ENCODE assay signal across 8 mouse cellular contexts in genomic region chr2:25534178-25534865, GRCm38 (mm10). TPM values are rescaled to one million over a fixed set of nuclear protein-coding genes. Genes with fewer than 3 reads are reported as not detected.
DNase-seq lines count a peak whose midpoint lies in the region; ATAC-seq and TF ChIP-seq lines count a peak whose summit lies in the region.
"Had no signal": no experiment of that assay in that cellular context is flagged by ENCODE, and none has a peak within 500 bp of the region (broad histone marks: within the 10 kb centered on the region; RNA-seq: fewer than 3 reads in every experiment).

No protein-coding gene starts in this region.

- H3K9me3 ChIP-seq in kidney, postnatal 0 days (replicated peaks; ENCODE audit: low read length), result no peaks in the 10 kb centered on the region
- H3K9me3 ChIP-seq in hindbrain, embryonic 14.5 days (ENCODE audit: control insufficient read depth, low read length), result no peaks in the 10 kb centered on the region
- H3K9me3 ChIP-seq: limb, embryonic 15.5 days had no signal

- 82% methylated on average over 3 of the region's 3 CpGs for WGBS in kidney, postnatal 0 days
- WGBS in hindbrain, embryonic 14.5 days, result 94% methylated on average over 3 of the region's 3 CpGs

- H3K27ac ChIP-seq in kidney, postnatal 0 days, result 0 out of 2 replicates have a peak overlapping the region, but pooled peaks have one; percentile 13
- H3K27ac ChIP-seq in hindbrain, embryonic 14.5 days, result no peak overlapping the region
- H3K27ac ChIP-seq: limb, embryonic 15.5 days had no signal

- 0 out of 2 replicates have a peak, but pooled peaks have one; percentile 48 for ATAC-seq in erythroblast, adult 5-6 weeks (replicated peaks; ENCODE audit: low FRiP score, poor library complexity, severe bottlenecking)
- no peak for ATAC-seq in kidney, postnatal 0 days (replicated peaks; ENCODE audit: low FRiP score, low read depth)
- no peak for ATAC-seq in hindbrain, embryonic 14.5 days (ENCODE audit: low FRiP score)

- H3K4me1 ChIP-seq in kidney, postnatal 0 days (replicated peaks; ENCODE audit: insufficient read depth, low read length), result no peaks in the 10 kb centered on the region
- no peaks in the 10 kb centered on the region for H3K4me1 ChIP-seq in hindbrain, embryonic 14.5 days (replicated peaks; ENCODE audit: control insufficient read depth, insufficient read depth, low read length)

- H3K4me2 ChIP-seq in kidney, postnatal 0 days (ENCODE audit: low read length), result no peak overlapping the region
- no peak overlapping the region for H3K4me2 ChIP-seq in hindbrain, embryonic 14.5 days (replicated peaks)
- H3K4me2 ChIP-seq: limb, embryonic 15.5 days had no signal

- DNase-seq in urinary bladder, postnatal 14 days (ENCODE audit: low spot score), result peak; percentile 51
- DNase-seq in urinary bladder, postnatal 10 days (ENCODE audit: low spot score), result no peak
- peak; percentile 92 for DNase-seq in adrenal gland, postnatal 10 days
- no peak for DNase-seq in kidney, postnatal 0 days (ENCODE audit: low spot score)
- DNase-seq in natural killer cell, adult 2 months (ENCODE audit: low spot score in 2 of 2), result peak; percentile 87
- no peak for DNase-seq in hindbrain, embryonic 14.5 days (ENCODE audit: low spot score)

- no peak overlapping the region for H3K9ac ChIP-seq in kidney, postnatal 0 days (ENCODE audit: low read depth, low read length)
- H3K9ac ChIP-seq in hindbrain, embryonic 14.5 days, result no peak overlapping the region
- H3K9ac ChIP-seq: limb, embryonic 15.5 days had no signal

- TF ChIP-seq CTCF in kidney, postnatal 0 days (IDR thresholded peaks at IDR 0.05; ENCODE audit: low read depth), result no peak

- peaks cover 60% of the 10 kb centered on the region for H3K36me3 ChIP-seq in kidney, postnatal 0 days (ENCODE audit: insufficient read depth, low read length)
- H3K36me3 ChIP-seq in hindbrain, embryonic 14.5 days (replicated peaks; ENCODE audit: control insufficient read depth, insufficient read depth), result peaks cover 50% of the 10 kb centered on the region

- no peaks in the 10 kb centered on the region for H3K27me3 ChIP-seq in kidney, postnatal 0 days (ENCODE audit: insufficient read depth, low read length)
- no peaks in the 10 kb centered on the region for H3K27me3 ChIP-seq in hindbrain, embryonic 14.5 days (ENCODE audit: control insufficient read depth, insufficient read depth, low read length)
- H3K27me3 ChIP-seq: limb, embryonic 15.5 days had no signal

- H3K4me3 ChIP-seq in kidney, postnatal 0 days (replicated peaks; ENCODE audit: low read depth, low read length), result no peak overlapping the region
- H3K4me3 ChIP-seq in hindbrain, embryonic 14.5 days (replicated peaks; ENCODE audit: low read length), result no peak overlapping the region
- H3K4me3 ChIP-seq: limb, embryonic 15.5 days had no signal

RNA-seq across cellular contexts. Expression of gene Traf2, which starts 12.4 kb away (rescaled TPM):
- total RNA-seq in adrenal gland, postnatal 10 days (2021), result 10 to 100 TPM; 18.0 to 22.7 TPM
- total RNA-seq in erythroblast, adult 5-6 weeks (2015; ENCODE audit: low replicate concordance), result 1.7 and 2.3 TPM in 2 replicates
- 4.2 and 4.3 TPM in 2 replicates for total RNA-seq in erythroblast, adult 5-6 weeks (2017; ENCODE audit: low replicate concordance)
- polyA plus RNA-seq in kidney, postnatal 0 days (2015; fragmentation: Nextera tagmentation; extraction: Ambion mirVana), result 24.4 and 28.1 TPM in 2 replicates
- 15.6 and 16.3 TPM in 2 replicates for polyA plus RNA-seq in hindbrain, embryonic 14.5 days (2014; fragmentation: Nextera tagmentation; extraction: Ambion mirVana)

RNA-seq across cellular contexts. Expression of gene Edf1, which starts 23.3 kb away (rescaled TPM):
- 100 to 1,000 TPM; 266 to 285 TPM for total RNA-seq in adrenal gland, postnatal 10 days (2021)
- total RNA-seq in erythroblast, adult 5-6 weeks (2015; ENCODE audit: low replicate concordance), result 27.3 and 50.2 TPM in 2 replicates
- 32.2 and 32.9 TPM in 2 replicates for total RNA-seq in erythroblast, adult 5-6 weeks (2017; ENCODE audit: low replicate concordance)
- polyA plus RNA-seq in kidney, postnatal 0 days (2015; fragmentation: Nextera tagmentation; extraction: Ambion mirVana), result 351 and 379 TPM in 2 replicates
- 353 and 366 TPM in 2 replicates for polyA plus RNA-seq in hindbrain, embryonic 14.5 days (2014; fragmentation: Nextera tagmentation; extraction: Ambion mirVana)

RNA-seq across cellular contexts. Expression of gene C8g, which starts 32.8 kb away (rescaled TPM):
- total RNA-seq in adrenal gland, postnatal 10 days (2021), result 10 to 100 TPM; 16.8 to 42.9 TPM
- total RNA-seq in erythroblast, adult 5-6 weeks (2015; ENCODE audit: low replicate concordance), result not detected in 2 replicates
- total RNA-seq in erythroblast, adult 5-6 weeks (2017; ENCODE audit: low replicate concordance), result not detected in 2 replicates
- 7.9 and 9.6 TPM in 2 replicates for polyA plus RNA-seq in kidney, postnatal 0 days (2015; fragmentation: Nextera tagmentation; extraction: Ambion mirVana)
- polyA plus RNA-seq in hindbrain, embryonic 14.5 days (2014; fragmentation: Nextera tagmentation; extraction: Ambion mirVana), result 4.1 and 5.5 TPM in 2 replicates

RNA-seq across cellular contexts. Expression of gene Fbxw5, which starts 33.8 kb away (rescaled TPM):
- 10 to 100 TPM; 73.1 to 88.8 TPM for total RNA-seq in adrenal gland, postnatal 10 days (2021)
- total RNA-seq in erythroblast, adult 5-6 weeks (2015; ENCODE audit: low replicate concordance), result 6.7 and 7.5 TPM in 2 replicates
- 3.2 and 5.1 TPM in 2 replicates for total RNA-seq in erythroblast, adult 5-6 weeks (2017; ENCODE audit: low replicate concordance)
- polyA plus RNA-seq in kidney, postnatal 0 days (2015; fragmentation: Nextera tagmentation; extraction: Ambion mirVana), result 65.7 and 71.1 TPM in 2 replicates
- 116 and 118 TPM in 2 replicates for polyA plus RNA-seq in hindbrain, embryonic 14.5 days (2014; fragmentation: Nextera tagmentation; extraction: Ambion mirVana)

RNA-seq across cellular contexts. Expression of gene Mamdc4, which starts 40.3 kb away (rescaled TPM):
- total RNA-seq in adrenal gland, postnatal 10 days (2021), result 1 to 10 TPM; 1.6 to 6.3 TPM
- total RNA-seq in erythroblast, adult 5-6 weeks (2015; ENCODE audit: low replicate concordance), result 2.5 and 7.1 TPM in 2 replicates
- 4.3 and 4.5 TPM in 2 replicates for total RNA-seq in erythroblast, adult 5-6 weeks (2017; ENCODE audit: low replicate concordance)
- 0.59 and 0.85 TPM in 2 replicates for polyA plus RNA-seq in kidney, postnatal 0 days (2015; fragmentation: Nextera tagmentation; extraction: Ambion mirVana)
- 1.3 and 1.7 TPM in 2 replicates for polyA plus RNA-seq in hindbrain, embryonic 14.5 days (2014; fragmentation: Nextera tagmentation; extraction: Ambion mirVana)

Comparison
In these comparisons a context has a peak if more than half of its experiments do, and no peak if none do; other contexts are left out.
1. DNase-seq: peak in urinary bladder, postnatal 14 days (single experiment), adrenal gland, postnatal 10 days (single experiment) and natural killer cell, adult 2 months (2 of 2); none in urinary bladder, postnatal 10 days (single experiment), kidney, postnatal 0 days (single experiment) and hindbrain, embryonic 14.5 days (single experiment).
2. RNA of gene Edf1, which starts 23.3 kb away (total RNA-seq): 266 to 285 TPM in adrenal gland, postnatal 10 days; 27.3 to 50.2 TPM in erythroblast, adult 5-6 weeks; every median in the first group is over 4 times any median in the second.
3. RNA of gene C8g, which starts 32.8 kb away (total RNA-seq): 16.8 to 42.9 TPM in adrenal gland, postnatal 10 days; not detected in erythroblast, adult 5-6 weeks; every median in the first group is over 10 times any median in the second.